ENCODE assay signal across 20 mouse cellular contexts in genomic region chr1:137053134-137053533, GRCm38 (mm10).
"Had no signal": no experiment of that assay in that cellular context is flagged by ENCODE, and none has a peak within 500 bp of the region (broad histone marks: within the 10 kb centered on the region; RNA-seq: fewer than 3 reads in every experiment).

No protein-coding gene starts in this region.

- H3K4me1 ChIP-seq: liver, embryonic 13.5 days; liver, embryonic 15.5 days; midbrain, embryonic 10.5 days; midbrain, embryonic 12.5 days; neural tube, embryonic 13.5 days; neural tube, embryonic 15.5 days had no signal

- H3K4me3 ChIP-seq: liver, embryonic 13.5 days; liver, embryonic 15.5 days; midbrain, embryonic 10.5 days; midbrain, embryonic 12.5 days; myocyte; neural tube, embryonic 13.5 days; neural tube, embryonic 15.5 days had no signal

- H3K27me3 ChIP-seq: liver, embryonic 13.5 days; liver, embryonic 15.5 days; midbrain, embryonic 12.5 days; neural tube, embryonic 13.5 days; neural tube, embryonic 15.5 days had no signal

- H3K9me3 ChIP-seq: liver, embryonic 13.5 days; liver, embryonic 15.5 days; midbrain, embryonic 12.5 days; neural tube, embryonic 13.5 days; neural tube, embryonic 15.5 days had no signal

- H3K9ac ChIP-seq: liver, embryonic 13.5 days; liver, embryonic 15.5 days; lung, embryonic 14.5 days; midbrain, embryonic 12.5 days; neural tube, embryonic 13.5 days; neural tube, embryonic 15.5 days had no signal

- DNase-seq: liver, embryonic 13.5 days; lung, adult 18-20 months; lung, embryonic 14.5 days; lung, postnatal 10 days; lung, postnatal 4 days; midbrain, embryonic 14.5 days; retina, postnatal 1 day; right cerebral cortex, adult 18-20 months; right cerebral cortex, postnatal 4 days; spleen, adult 18-20 months; thymus, adult 18-20 months; thymus, postnatal 25 days; thymus, postnatal 4 days had no signal

- ATAC-seq: midbrain, embryonic 16.5 days had no signal

- H3K27ac ChIP-seq: liver, embryonic 13.5 days; liver, embryonic 15.5 days; midbrain, embryonic 10.5 days; midbrain, embryonic 12.5 days; neural tube, embryonic 13.5 days; neural tube, embryonic 15.5 days had no signal

- H3K4me2 ChIP-seq: liver, embryonic 13.5 days; liver, embryonic 15.5 days; lung, embryonic 14.5 days; midbrain, embryonic 12.5 days; neural tube, embryonic 13.5 days; neural tube, embryonic 15.5 days had no signal

- H3K36me3 ChIP-seq: liver, embryonic 13.5 days; liver, embryonic 15.5 days; midbrain, embryonic 10.5 days; midbrain, embryonic 12.5 days; neural tube, embryonic 13.5 days; neural tube, embryonic 15.5 days had no signal
